Mouse (Mus musculus): ENCODE measurements around the gene Farsa.

DNA sequence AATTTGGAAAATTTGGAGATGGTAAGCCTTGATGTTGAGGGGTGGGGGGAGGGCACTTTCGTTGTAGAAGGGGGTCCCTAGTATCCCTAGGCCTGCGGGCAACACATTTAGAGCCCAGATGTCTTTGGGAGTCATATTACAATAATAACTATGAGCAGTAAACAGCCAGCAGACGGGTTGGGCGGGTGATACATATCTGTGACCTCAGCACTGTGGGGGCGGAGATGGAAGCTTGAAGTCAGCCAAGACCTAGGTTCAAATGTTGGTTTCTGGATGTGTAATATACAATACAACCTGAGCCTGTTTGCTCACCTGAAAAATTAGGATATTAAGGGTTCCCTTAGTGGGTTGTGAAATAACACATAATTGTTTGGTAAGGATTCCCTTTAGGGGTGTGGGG is 53.2 kb downstream of the Farsa start:
- no peak for TF ChIP-seq CTCF (IDR thresholded peaks at IDR 0.05; ENCODE audit: low read depth)
- no peak for TF ChIP-seq EP300 (IDR thresholded peaks at IDR 0.05; ENCODE audit: low read depth)
